Mouse (Mus musculus) testis, adult 2 months (tissue): ENCODE measurements at regions not wholly inside any gene's neighbourhood (a gene's known extent, or its start where the extent isn't known, plus 50 kb on each side); places are given as distances from the start of the nearest gene placed in this dataset.

Experiments
- H3K27ac ChIP-seq: fragments of 200-500 bp; 2 replicates; pipeline ENCODE4 v1.5.1; 2012; ENCODE audit warnings: low read depth, low read length; ENCODE audit not compliant: control insufficient read depth, insufficient read depth
- H3K27me3 ChIP-seq: fragments of 200-500 bp; 2 replicates; pipeline ENCODE4 v1.6.1; 2012; ENCODE audit warnings: mild to moderate bottlenecking, low read length, moderate library complexity; ENCODE audit not compliant: control insufficient read depth, insufficient read depth
- H3K36me3 ChIP-seq: fragments of 200-500 bp; 2 replicates; pipeline ENCODE4 v1.6.1; 2012; ENCODE audit warnings: mild to moderate bottlenecking, low read length; ENCODE audit not compliant: control insufficient read depth, insufficient read depth
- H3K4me1 ChIP-seq: fragments of 200-500 bp; 2 replicates; pipeline ENCODE4 v1.6.1; 2012; ENCODE audit warnings: low read length; ENCODE audit not compliant: control insufficient read depth, insufficient read depth
- H3K4me3 ChIP-seq: fragments of 200-500 bp; 2 replicates; pipeline ENCODE4 v1.5.1; 2012; ENCODE audit warnings: low read depth, mild to moderate bottlenecking, low read length, moderate library complexity, mixed read lengths; ENCODE audit not compliant: control insufficient read depth
- CTCF ChIP-seq: fragments of 200-500 bp; IDR thresholded peaks from 2 replicates; pipeline ENCODE4 v1.5.1; 2012; ENCODE audit warnings: low read depth, mild to moderate bottlenecking, inconsistent platforms, low read length, moderate library complexity; ENCODE audit not compliant: control insufficient read depth, insufficient read depth, insufficient replicate concordance
- POLR2A ChIP-seq: fragments of 200-500 bp; IDR thresholded peaks from 2 replicates; pipeline ENCODE4 v1.6.1; 2012; ENCODE audit warnings: low read depth, mild to moderate bottlenecking, inconsistent platforms, low read length, moderate library complexity; ENCODE audit not compliant: control insufficient read depth

DNA sequence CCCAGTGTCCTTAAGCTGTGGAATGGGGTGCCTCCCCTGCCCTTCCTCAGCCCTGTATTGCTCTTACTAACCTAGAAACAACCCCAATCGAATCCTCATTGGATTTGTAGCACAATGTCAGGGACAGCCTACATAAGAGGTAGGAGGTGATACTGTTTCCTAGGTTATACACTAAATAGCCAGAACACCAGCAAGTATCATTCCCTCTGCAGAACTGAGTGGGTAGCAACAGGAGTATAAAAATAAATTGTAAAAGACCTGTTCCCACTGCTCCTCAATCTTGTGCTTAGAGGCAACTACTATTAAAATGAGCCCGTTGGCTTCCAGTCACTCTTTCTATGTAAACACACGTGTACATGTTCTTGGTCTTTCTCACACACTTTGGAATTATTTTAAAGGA lies 52.2 kb upstream of the Tnfaip3 start:
- TF ChIP-seq CTCF (no peak), POLR2A (no peak)
- Histone ChIP-seq H3K27me3 (no peaks in the 10 kb centered on the region), H3K36me3 (no peaks in the 10 kb centered on the region)

GRCm38 (mm10) chr10:19066821-19067350 lies 51.4 kb upstream of the Tnfaip3 start:
- Histone ChIP-seq H3K4me3 (no peak overlapping the region), H3K27me3 (no peaks in the 10 kb centered on the region), H3K36me3 (no peaks in the 10 kb centered on the region), H3K27ac (no peak overlapping the region), H3K4me1 (peaks cover 2% of the 10 kb centered on the region)
- TF ChIP-seq POLR2A, result no peak
- no peak for TF ChIP-seq CTCF

More for the DNA sequence above, 52.2 kb upstream of the Tnfaip3 start:
- Histone ChIP-seq H3K4me3 (no peak overlapping the region), H3K27ac (no peak overlapping the region), H3K4me1 (no peaks in the 10 kb centered on the region; the same call in 1 of the 2 replicates)
